Mouse (Mus musculus) urinary bladder, postnatal 36 days (tissue): ENCODE measurements at regions not wholly inside any gene's neighbourhood (a gene's known extent, or its start where the extent isn't known, plus 50 kb on each side); places are given as distances from the start of the nearest gene placed in this dataset.
"Not testable (repeated sequence)": the region's sequence is repeated elsewhere in the genome, so short reads cannot be mapped to it uniquely, and the experiment has no call there.

Experiments
- DNase-seq, 2 experiments: peaks; one replicate each; pipeline ENCODE4 v3.0.0; 2022; ENCODE audit warnings: low spot score in 2 of 2, mixed read lengths in 1 of 2

GRCm38 (mm10) chrX:12294941-12295340, 134.8 kb upstream of the Bcor start:
- DNase-seq: no peak

- no peak for DNase-seq
Measured at GRCm38 (mm10) chrX:12296264-12297053, 136.3 kb upstream of the Bcor start.

- DNase-seq: no peak
Measured at GRCm38 (mm10) chrX:12298609-12299008, 138.5 kb upstream of the Bcor start.

- DNase-seq: no peak
Measured at GRCm38 (mm10) chrX:12299236-12299635, 139.1 kb upstream of the Bcor start.

GRCm38 (mm10) chrX:12304678-12305077, 144.5 kb upstream of the Bcor start:
- DNase-seq: no peak

- DNase-seq: no peak
Measured at GRCm38 (mm10) chrX:12306940-12307339, 146.8 kb upstream of the Bcor start.

GRCm38 (mm10) chrX:12312534-12312933, 152.4 kb upstream of the Bcor start:
- no peak for DNase-seq

GRCm38 (mm10) chrX:12315658-12316057, 155.5 kb upstream of the Bcor start:
- no peak for DNase-seq

- not testable (repeated sequence) for DNase-seq
Measured at GRCm38 (mm10) chrX:12317488-12317887, 157.3 kb upstream of the Bcor start.

- no peak for DNase-seq
Measured at GRCm38 (mm10) chrX:12318848-12319651, 158.9 kb upstream of the Bcor start.

- DNase-seq: no peak
Measured at GRCm38 (mm10) chrX:12322453-12322852, 162.3 kb upstream of the Bcor start.

GRCm38 (mm10) chrX:12323268-12323667, 163.1 kb upstream of the Bcor start:
- DNase-seq: no peak

GRCm38 (mm10) chrX:12323812-12324211, 163.7 kb upstream of the Bcor start:
- no peak for DNase-seq

- DNase-seq: no peak
Measured at GRCm38 (mm10) chrX:12327464-12327863, 167.3 kb upstream of the Bcor start.

GRCm38 (mm10) chrX:12340561-12340960, 180.4 kb upstream of the Bcor start:
- no peak for DNase-seq

- DNase-seq: no peak
Measured at GRCm38 (mm10) chrX:12341356-12341965, 181.3 kb upstream of the Bcor start.

- no peak for DNase-seq
Measured at GRCm38 (mm10) chrX:12344805-12345555, 184.8 kb upstream of the Bcor start.

- DNase-seq: no peak
Measured at GRCm38 (mm10) chrX:12346856-12347255, 186.7 kb upstream of the Bcor start.

- DNase-seq: no peak
Measured at GRCm38 (mm10) chrX:12348117-12348516, 188.0 kb upstream of the Bcor start.

- DNase-seq: no peak
Measured at GRCm38 (mm10) chrX:12354875-12355274, 194.7 kb upstream of the Bcor start.

- DNase-seq: no peak
Measured at GRCm38 (mm10) chrX:12358026-12358425, 197.9 kb upstream of the Bcor start.
